Mouse (Mus musculus) lung, embryonic 14.5 days (tissue): ENCODE measurements around the gene Casz1. TPM values are rescaled to one million over a fixed set of nuclear protein-coding genes. Genes with fewer than 3 reads are reported as not detected.
A peak's percentile ranks its signal among the peaks of the same experiment; 100 is the strongest.

Experiments used
- ATAC-seq: fragments of 200-750 bp; cut with Nextera tagmentation; 2 replicates; pipeline ENCODE4 v1.8.0; 2017; ENCODE audit warnings: mild to moderate bottlenecking, moderate TSS enrichment, moderate library complexity; ENCODE audit not compliant: insufficient read depth
- DNase-seq: peaks from one replicate; pipeline ENCODE4 v3.0.0-alpha.2; 2015
- H3K27ac ChIP-seq: fragments of 300-500 bp; sonication (generic); 2 replicates; pipeline ENCODE4 v1.5.1; 2014; ENCODE audit warnings: low read depth, mild to moderate bottlenecking, moderate library complexity
- H3K27me3 ChIP-seq: fragments of 300-500 bp; sonication (generic); 2 replicates; pipeline ENCODE4 v1.6.1; 2014; ENCODE audit warnings: low read length, control low read depth; ENCODE audit not compliant: insufficient read depth
- H3K36me3 ChIP-seq: fragments of 300-500 bp; sonication (generic); 2 replicates; pipeline ENCODE4 v1.6.1; 2014; ENCODE audit warnings: control low read depth; ENCODE audit not compliant: insufficient read depth
- H3K4me1 ChIP-seq: fragments of 300-500 bp; sonication (generic); 2 replicates; pipeline ENCODE4 v1.6.1; 2014; ENCODE audit warnings: antibody characterized with exemption, control low read depth; ENCODE audit not compliant: insufficient read depth
- H3K4me2 ChIP-seq: fragments of 300-500 bp; sonication (generic); 2 replicates; pipeline ENCODE4 v1.6.1; 2014; ENCODE audit warnings: mild to moderate bottlenecking
- H3K4me3 ChIP-seq: fragments of 300-500 bp; sonication (generic); 2 replicates; pipeline ENCODE4 v1.5.1; 2014; ENCODE audit warnings: low read depth, low read length
- H3K9ac ChIP-seq: fragments of 300-500 bp; sonication (generic); 2 replicates; pipeline ENCODE4 v1.6.1; 2014
- H3K9me3 ChIP-seq: fragments of 300-500 bp; sonication (generic); 2 replicates; pipeline ENCODE4 v1.6.1; 2016; ENCODE audit warnings: low read depth, low read length, control low read depth
- CTCF ChIP-seq: IDR thresholded peaks from 2 replicates; pipeline ENCODE4 v1.5.1; 2016; ENCODE audit warnings: antibody characterized with exemption, low read depth
- WGBS: fragments of 180-500 bp; shearing (Covaris S2); extraction: QIAGEN DNeasy Blood & Tissue Kit; methylation state at CpG from one replicate; pipeline ENCODE4 v1.1.7; 2014; 5-methylcytosine and 5-hydroxymethylcytosine counted together
- polyA plus RNA-seq: library from polyadenylated mRNA; unstranded; fragments of >200 nt; fragmentation: Nextera tagmentation; extraction: Ambion mirVana; gene quantifications from 2 replicates; pipeline ENCODE4 v1.2.1, GENCODE M21; 2014

Casz1 gene
- polyA plus RNA-seq, 1 experiment from 2014 or later = 8.3 TPM

GRCm38 (mm10) chr4:148797475-148798324 is 6.5 kb upstream of the Casz1 start:
- Histone ChIP-seq H3K9me3 (no peaks in the 10 kb centered on the region), H3K4me3 (no peak overlapping the region), H3K4me2 (no peak overlapping the region), H3K4me1 (no peaks in the 10 kb centered on the region), H3K9ac (no peak overlapping the region), H3K36me3 (no peaks in the 10 kb centered on the region), H3K27me3 (no peaks in the 10 kb centered on the region), H3K27ac (no peak overlapping the region)
- DNase-seq (peak; percentile 49), ATAC-seq (peak; percentile 66)
- TF ChIP-seq CTCF = no peak
- 61% methylated on average over 12 of the region's 12 CpGs for WGBS

- no peak for TF ChIP-seq CTCF
- H3K4me3 ChIP-seq = no peak overlapping the region
- no peak overlapping the region for H3K27ac ChIP-seq
- DNase-seq (no peak), ATAC-seq (no peak)
- 35% methylated on average over 4 of the region's 4 CpGs for WGBS
- no peaks in the 10 kb centered on the region for H3K36me3 ChIP-seq
- no peaks in the 10 kb centered on the region for H3K4me1 ChIP-seq
- H3K27me3 ChIP-seq = peaks cover 42% of the 10 kb centered on the region
- no peaks in the 10 kb centered on the region for H3K9me3 ChIP-seq
- H3K9ac ChIP-seq = no peak overlapping the region
- H3K4me2 ChIP-seq = no peak overlapping the region
Measured at GRCm38 (mm10) chr4:148803031-148803430, 1.2 kb upstream of the Casz1 start.

- Histone ChIP-seq H3K9me3 (no peaks in the 10 kb centered on the region), H3K4me2 (peak overlapping the region; percentile 99), H3K9ac (no peak overlapping the region), H3K4me1 (no peaks in the 10 kb centered on the region), H3K4me3 (peak overlapping the region; percentile 65), H3K27me3 (peaks cover 48% of the 10 kb centered on the region), H3K36me3 (no peaks in the 10 kb centered on the region), H3K27ac (no peak overlapping the region)
- DNase-seq (no peak), ATAC-seq (no peak)
- WGBS = 7% methylated on average over 10 of the region's 10 CpGs
- no peak for TF ChIP-seq CTCF
Measured at GRCm38 (mm10) chr4:148803636-148804035, 593 bp upstream of the Casz1 start.

- TF ChIP-seq CTCF = no peak
- WGBS = under 1% methylated on average over 15 of the region's 16 CpGs
- peaks cover 57% of the 10 kb centered on the region for H3K27me3 ChIP-seq
Measured at GRCm38 (mm10) chr4:148804780-148805160, 541 bp downstream of the Casz1 start.

GRCm38 (mm10) chr4:148805161-148805810 is 1.1 kb downstream of the Casz1 start:
- no peaks in the 10 kb centered on the region for H3K4me1 ChIP-seq
- H3K4me3 ChIP-seq = peak overlapping the region; percentile 65
- no peaks in the 10 kb centered on the region for H3K9me3 ChIP-seq
- H3K27ac ChIP-seq = peak overlapping the region; percentile 48; the same call in 1 of the 2 replicates
- H3K27me3 ChIP-seq = peaks cover 59% of the 10 kb centered on the region
- ATAC-seq (no peak), DNase-seq (peak; percentile 34)
- peak overlapping the region; percentile 99 for H3K4me2 ChIP-seq
- peak overlapping the region; percentile 56 for H3K9ac ChIP-seq
- WGBS = under 1% methylated on average over 42 of the region's 42 CpGs
- H3K36me3 ChIP-seq = no peaks in the 10 kb centered on the region
- no peak for TF ChIP-seq CTCF

More at GRCm38 (mm10) chr4:148804780-148805160, 541 bp downstream of the Casz1 start:
- Histone ChIP-seq H3K9me3 (no peaks in the 10 kb centered on the region), H3K4me1 (no peaks in the 10 kb centered on the region), H3K27ac (0 out of 2 replicates have a peak overlapping the region, but pooled peaks have one; percentile 67), H3K4me3 (peak overlapping the region; percentile 65), H3K9ac (peak overlapping the region; percentile 56), H3K4me2 (peak overlapping the region; percentile 99), H3K36me3 (no peaks in the 10 kb centered on the region)
- ATAC-seq (peak; percentile 18; the same call in 1 of the 2 replicates), DNase-seq (no peak)

- H3K36me3 ChIP-seq = no peaks in the 10 kb centered on the region
- H3K27me3 ChIP-seq = peaks cover 64% of the 10 kb centered on the region
- H3K9ac ChIP-seq = peak overlapping the region; percentile 56
- no peaks in the 10 kb centered on the region for H3K9me3 ChIP-seq
- no peaks in the 10 kb centered on the region for H3K4me1 ChIP-seq
- under 1% methylated on average over 64 of the region's 64 CpGs for WGBS
- no peak for TF ChIP-seq CTCF
- H3K4me2 ChIP-seq = peak overlapping the region; percentile 99
- H3K27ac ChIP-seq = peak overlapping the region; percentile 48; the same call in 1 of the 2 replicates
- DNase-seq (peak; percentile 49), ATAC-seq (no peak)
- peak overlapping the region; percentile 65 for H3K4me3 ChIP-seq
Measured at GRCm38 (mm10) chr4:148805811-148806747, 1.9 kb downstream of the Casz1 start.
